Mouse (Mus musculus): Measurements from ENCODE around the gene Pipox. TPM values are rescaled to one million over a fixed set of nuclear protein-coding genes. Genes with fewer than 3 reads are reported as not detected.

Pipox gene
- polyA plus RNA-seq, 1 experiment from 2014 or later: 1.1 TPM

- 9% methylated on average over 1 of the region's 2 CpGs for WGBS
- Histone ChIP-seq H3K27ac (ENCODE audit: low read length) (no peak overlapping the region), H3K36me3 (ENCODE audit: control insufficient read depth, insufficient read depth, low read length) (no peaks in the 10 kb centered on the region), H3K9ac (ENCODE audit: low read length) (no peak overlapping the region), H3K4me1 (replicated peaks; ENCODE audit: control insufficient read depth, insufficient read depth, low read length) (peaks cover 16% of the 10 kb centered on the region), H3K4me3 (ENCODE audit: low read length) (no peak overlapping the region), H3K27me3 (ENCODE audit: control insufficient read depth, insufficient read depth, low read depth, low read length) (no peaks in the 10 kb centered on the region), H3K4me2 (ENCODE audit: low read depth, low read length) (no peak overlapping the region), H3K9me3 (ENCODE audit: control insufficient read depth, low read length) (no peaks in the 10 kb centered on the region)
- ATAC-seq (ENCODE audit: low read depth): no peak
Measured at GRCm38 (mm10) chr11:77889484-77889883, 4.4 kb downstream of the Pipox start.

GRCm38 (mm10) chr11:77888846-77889245 lies 5.0 kb downstream of the Pipox start:
- no peak overlapping the region for H3K27ac ChIP-seq (ENCODE audit: low read length)
- no peak for ATAC-seq (ENCODE audit: low read depth)
- no peaks in the 10 kb centered on the region for H3K27me3 ChIP-seq (ENCODE audit: control insufficient read depth, insufficient read depth, low read depth, low read length)
- WGBS: 74% methylated on average over 5 of the region's 5 CpGs
- no peak overlapping the region for H3K4me3 ChIP-seq (ENCODE audit: low read length)
- no peaks in the 10 kb centered on the region for H3K9me3 ChIP-seq (ENCODE audit: control insufficient read depth, low read length)
- no peak overlapping the region for H3K9ac ChIP-seq (ENCODE audit: low read length)
- no peak overlapping the region for H3K4me2 ChIP-seq (ENCODE audit: low read depth, low read length)
- no peaks in the 10 kb centered on the region for H3K36me3 ChIP-seq (ENCODE audit: control insufficient read depth, insufficient read depth, low read length)
- peaks cover 10% of the 10 kb centered on the region for H3K4me1 ChIP-seq (replicated peaks; ENCODE audit: control insufficient read depth, insufficient read depth, low read length)

DNA sequence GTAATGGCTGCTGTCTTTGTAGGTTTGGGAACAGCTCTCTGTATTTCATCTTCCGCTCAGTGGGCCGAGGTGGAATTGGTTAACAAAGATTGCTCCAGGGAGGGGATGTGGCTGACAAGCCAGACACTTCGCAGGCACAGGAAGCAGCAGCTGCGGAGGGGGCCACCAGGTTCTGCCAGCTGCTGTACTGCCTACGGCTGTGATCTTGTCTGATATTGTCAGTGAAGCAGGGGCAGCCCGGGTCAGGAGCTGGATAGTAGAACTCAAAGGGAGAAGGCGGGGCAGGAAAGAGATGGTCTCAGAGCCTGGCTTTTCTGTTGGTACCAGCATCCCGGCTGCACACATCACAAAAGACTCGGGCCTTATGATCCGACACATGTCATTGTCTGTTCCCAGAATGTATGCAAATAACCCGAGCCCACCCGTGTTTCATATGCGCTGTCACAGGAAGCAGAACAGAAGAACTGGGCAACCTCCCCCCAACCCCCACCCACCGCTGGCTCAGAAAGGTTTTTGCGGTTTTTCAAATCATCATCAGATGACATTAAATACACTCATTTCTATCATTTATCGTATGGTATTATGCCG lies 6.4 kb downstream of the Pipox start:
- Histone ChIP-seq H3K27me3 (ENCODE audit: control insufficient read depth, insufficient read depth, low read depth, low read length) (no peaks in the 10 kb centered on the region), H3K4me1 (replicated peaks; ENCODE audit: control insufficient read depth, insufficient read depth, low read length) (no peaks in the 10 kb centered on the region; the same call in 1 of the 2 replicates), H3K4me3 (ENCODE audit: low read length) (no peak overlapping the region), H3K27ac (ENCODE audit: low read length) (no peak overlapping the region), H3K36me3 (ENCODE audit: control insufficient read depth, insufficient read depth, low read length) (no peaks in the 10 kb centered on the region), H3K9me3 (ENCODE audit: control insufficient read depth, low read length) (no peaks in the 10 kb centered on the region), H3K4me2 (ENCODE audit: low read depth, low read length) (no peak overlapping the region), H3K9ac (ENCODE audit: low read length) (no peak overlapping the region)
- ATAC-seq (ENCODE audit: low read depth): 0 out of 2 replicates have a peak, but pooled peaks have one; percentile 22
- WGBS: 45% methylated on average over 17 of the region's 17 CpGs

- no peak overlapping the region for H3K27ac ChIP-seq (ENCODE audit: low read length)
- no peaks in the 10 kb centered on the region; the same call in 1 of the 2 replicates for H3K4me1 ChIP-seq (replicated peaks; ENCODE audit: control insufficient read depth, insufficient read depth, low read length)
- H3K4me2 ChIP-seq (ENCODE audit: low read depth, low read length): no peak overlapping the region
- WGBS: 53% methylated on average over 8 of the region's 8 CpGs
- H3K36me3 ChIP-seq (ENCODE audit: control insufficient read depth, insufficient read depth, low read length): no peaks in the 10 kb centered on the region
- H3K27me3 ChIP-seq (ENCODE audit: control insufficient read depth, insufficient read depth, low read depth, low read length): no peaks in the 10 kb centered on the region
- ATAC-seq (ENCODE audit: low read depth): no peak
- no peak overlapping the region for H3K4me3 ChIP-seq (ENCODE audit: low read length)
- H3K9ac ChIP-seq (ENCODE audit: low read length): no peak overlapping the region
- no peaks in the 10 kb centered on the region for H3K9me3 ChIP-seq (ENCODE audit: control insufficient read depth, low read length)
Measured at GRCm38 (mm10) chr11:77885246-77885575, 8.7 kb downstream of the Pipox start.

DNA sequence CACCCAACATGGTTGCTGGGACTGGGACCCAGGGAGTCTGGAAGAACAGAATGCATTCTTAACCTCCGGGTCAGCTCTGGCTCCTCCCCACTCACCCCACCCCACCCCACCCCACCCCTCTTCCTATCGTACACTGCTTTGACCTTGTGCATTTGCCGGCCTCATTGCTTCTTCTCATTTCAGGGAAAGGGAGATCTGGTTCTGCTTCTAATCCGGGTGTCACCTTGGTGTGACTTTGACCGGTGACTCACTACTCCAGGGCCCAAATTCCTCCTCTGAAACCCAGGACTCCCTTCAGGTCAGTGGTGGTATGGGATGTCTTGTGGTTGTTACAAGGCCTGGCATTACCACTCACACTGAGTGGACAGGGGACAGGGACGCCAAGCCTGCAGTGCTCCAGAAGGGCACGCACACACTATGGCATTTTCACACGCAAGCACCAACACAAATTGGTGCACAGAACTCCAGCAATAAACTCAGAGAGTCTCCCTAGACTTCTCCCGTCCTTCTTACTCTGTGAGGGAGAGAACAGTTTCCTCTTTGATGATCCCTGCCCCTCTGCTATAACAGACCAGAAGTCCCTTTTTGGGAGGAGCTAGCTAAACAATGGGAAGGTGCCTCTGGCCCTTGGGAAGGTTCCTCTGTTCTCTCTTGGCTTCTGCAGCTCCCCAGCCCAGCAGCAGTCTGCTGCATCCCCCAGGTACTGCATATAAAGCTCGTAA lies 9.2 kb downstream of the Pipox start:
- H3K27me3 ChIP-seq (ENCODE audit: control insufficient read depth, insufficient read depth, low read depth, low read length): no peaks in the 10 kb centered on the region
- no peak for ATAC-seq (ENCODE audit: low read depth)
- 57% methylated on average over 10 of the region's 10 CpGs for WGBS
- no peaks in the 10 kb centered on the region; the same call in 1 of the 2 replicates for H3K4me1 ChIP-seq (replicated peaks; ENCODE audit: control insufficient read depth, insufficient read depth, low read length)
- H3K27ac ChIP-seq (ENCODE audit: low read length): no peak overlapping the region
- H3K4me3 ChIP-seq (ENCODE audit: low read length): no peak overlapping the region
- H3K9ac ChIP-seq (ENCODE audit: low read length): no peak overlapping the region
- H3K4me2 ChIP-seq (ENCODE audit: low read depth, low read length): no peak overlapping the region
- H3K36me3 ChIP-seq (ENCODE audit: control insufficient read depth, insufficient read depth, low read length): no peaks in the 10 kb centered on the region
- H3K9me3 ChIP-seq (ENCODE audit: control insufficient read depth, low read length): no peaks in the 10 kb centered on the region

DNA sequence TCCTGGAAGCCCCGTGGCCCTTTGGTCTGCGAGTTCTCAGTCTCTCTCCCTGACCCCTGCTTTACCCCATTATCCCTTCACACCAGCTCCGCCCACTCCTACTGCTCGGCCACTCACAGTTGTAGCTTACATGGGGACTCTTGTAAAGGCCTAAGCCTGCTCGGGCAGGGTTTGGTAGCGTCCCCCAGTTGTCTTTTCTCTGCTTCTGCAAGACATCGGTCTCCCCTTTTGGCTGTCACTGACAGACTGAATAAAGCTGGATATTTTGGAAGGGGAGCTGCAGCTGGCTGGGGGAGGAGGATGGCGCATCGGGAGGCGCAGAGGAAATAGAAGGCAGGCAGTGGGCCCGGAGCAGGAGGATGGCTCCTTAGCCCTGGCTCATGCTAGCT lies 17.1 kb downstream of the Pipox start:
- H3K4me1 ChIP-seq (replicated peaks; ENCODE audit: control insufficient read depth, insufficient read depth, low read length): peaks cover 11% of the 10 kb centered on the region
- H3K4me3 ChIP-seq (ENCODE audit: low read length): no peak overlapping the region
- no peak overlapping the region for H3K4me2 ChIP-seq (ENCODE audit: low read depth, low read length)
- 52% methylated on average over 11 of the region's 11 CpGs for WGBS
- no peaks in the 10 kb centered on the region for H3K9me3 ChIP-seq (ENCODE audit: control insufficient read depth, low read length)
- H3K27ac ChIP-seq (ENCODE audit: low read length): no peak overlapping the region
- no peak for ATAC-seq (ENCODE audit: low read depth)
- no peak overlapping the region for H3K9ac ChIP-seq (ENCODE audit: low read length)
- H3K27me3 ChIP-seq (ENCODE audit: control insufficient read depth, insufficient read depth, low read depth, low read length): no peaks in the 10 kb centered on the region
- H3K36me3 ChIP-seq (ENCODE audit: control insufficient read depth, insufficient read depth, low read length): no peaks in the 10 kb centered on the region

GRCm38 (mm10) chr11:77875847-77876759 lies 17.8 kb downstream of the Pipox start:
- no peaks in the 10 kb centered on the region for H3K36me3 ChIP-seq (ENCODE audit: control insufficient read depth, insufficient read depth, low read length)
- H3K9ac ChIP-seq (ENCODE audit: low read length): no peak overlapping the region
- H3K9me3 ChIP-seq (ENCODE audit: control insufficient read depth, low read length): no peaks in the 10 kb centered on the region
- H3K4me3 ChIP-seq (ENCODE audit: low read length): no peak overlapping the region
- H3K4me1 ChIP-seq (replicated peaks; ENCODE audit: control insufficient read depth, insufficient read depth, low read length): peaks cover 11% of the 10 kb centered on the region
- no peak overlapping the region for H3K4me2 ChIP-seq (ENCODE audit: low read depth, low read length)
- no peaks in the 10 kb centered on the region for H3K27me3 ChIP-seq (ENCODE audit: control insufficient read depth, insufficient read depth, low read depth, low read length)
- H3K27ac ChIP-seq (ENCODE audit: low read length): no peak overlapping the region
- 49% methylated on average over 26 of the region's 26 CpGs for WGBS
- ATAC-seq (ENCODE audit: low read depth): no peak; the same call in 1 of the 2 replicates

DNA sequence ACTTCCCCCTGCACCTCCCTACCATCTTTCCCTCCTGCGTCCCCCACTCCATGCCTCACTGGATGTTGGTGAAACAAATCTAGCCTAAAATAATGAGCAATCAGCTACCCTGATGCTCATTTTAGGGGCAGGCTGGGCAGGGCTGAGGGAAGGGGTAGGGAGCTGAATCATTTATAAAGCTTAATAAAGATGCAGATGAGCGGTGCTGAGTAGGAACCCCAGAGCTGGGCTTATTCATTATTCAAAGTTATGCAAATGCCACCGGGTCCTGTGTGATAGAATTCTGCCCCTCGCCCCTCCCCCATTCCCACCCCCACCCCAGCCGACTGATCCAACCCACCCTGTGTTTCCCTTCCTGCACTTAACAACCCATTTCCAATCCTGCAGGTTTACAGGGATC lies 18.6 kb downstream of the Pipox start:
- Histone ChIP-seq H3K9me3 (ENCODE audit: control insufficient read depth, low read length) (no peaks in the 10 kb centered on the region), H3K27me3 (ENCODE audit: control insufficient read depth, insufficient read depth, low read depth, low read length) (no peaks in the 10 kb centered on the region), H3K36me3 (ENCODE audit: control insufficient read depth, insufficient read depth, low read length) (no peaks in the 10 kb centered on the region), H3K9ac (ENCODE audit: low read length) (no peak overlapping the region), H3K4me1 (replicated peaks; ENCODE audit: control insufficient read depth, insufficient read depth, low read length) (peaks cover 11% of the 10 kb centered on the region), H3K27ac (ENCODE audit: low read length) (no peak overlapping the region), H3K4me3 (ENCODE audit: low read length) (no peak overlapping the region), H3K4me2 (ENCODE audit: low read depth, low read length) (no peak overlapping the region)
- 64% methylated on average over 5 of the region's 5 CpGs for WGBS
- ATAC-seq (ENCODE audit: low read depth): no peak

- Histone ChIP-seq H3K4me3 (ENCODE audit: low read length) (no peak overlapping the region), H3K9me3 (ENCODE audit: control insufficient read depth, low read length) (no peaks in the 10 kb centered on the region), H3K27me3 (ENCODE audit: control insufficient read depth, insufficient read depth, low read depth, low read length) (no peaks in the 10 kb centered on the region), H3K27ac (ENCODE audit: low read length) (no peak overlapping the region), H3K36me3 (ENCODE audit: control insufficient read depth, insufficient read depth, low read length) (no peaks in the 10 kb centered on the region), H3K4me2 (ENCODE audit: low read depth, low read length) (no peak overlapping the region), H3K9ac (ENCODE audit: low read length) (no peak overlapping the region), H3K4me1 (replicated peaks; ENCODE audit: control insufficient read depth, insufficient read depth, low read length) (peaks cover 11% of the 10 kb centered on the region)
- WGBS: 41% methylated on average over 6 of the region's 6 CpGs
- peak; percentile 73 for ATAC-seq (ENCODE audit: low read depth)
Measured at GRCm38 (mm10) chr11:77874685-77875231, 19.1 kb downstream of the Pipox start.
